Mouse (Mus musculus) cerebellum, postnatal 4 days (tissue): ENCODE data around the gene Tmem9.

Source experiments
- DNase-seq, 2 experiments: peaks; one replicate each; pipeline ENCODE4 v3.0.0; 2022; ENCODE audit warnings: low spot score in 2 of 2, mixed read lengths in 1 of 2

Gene Tmem9

DNA sequence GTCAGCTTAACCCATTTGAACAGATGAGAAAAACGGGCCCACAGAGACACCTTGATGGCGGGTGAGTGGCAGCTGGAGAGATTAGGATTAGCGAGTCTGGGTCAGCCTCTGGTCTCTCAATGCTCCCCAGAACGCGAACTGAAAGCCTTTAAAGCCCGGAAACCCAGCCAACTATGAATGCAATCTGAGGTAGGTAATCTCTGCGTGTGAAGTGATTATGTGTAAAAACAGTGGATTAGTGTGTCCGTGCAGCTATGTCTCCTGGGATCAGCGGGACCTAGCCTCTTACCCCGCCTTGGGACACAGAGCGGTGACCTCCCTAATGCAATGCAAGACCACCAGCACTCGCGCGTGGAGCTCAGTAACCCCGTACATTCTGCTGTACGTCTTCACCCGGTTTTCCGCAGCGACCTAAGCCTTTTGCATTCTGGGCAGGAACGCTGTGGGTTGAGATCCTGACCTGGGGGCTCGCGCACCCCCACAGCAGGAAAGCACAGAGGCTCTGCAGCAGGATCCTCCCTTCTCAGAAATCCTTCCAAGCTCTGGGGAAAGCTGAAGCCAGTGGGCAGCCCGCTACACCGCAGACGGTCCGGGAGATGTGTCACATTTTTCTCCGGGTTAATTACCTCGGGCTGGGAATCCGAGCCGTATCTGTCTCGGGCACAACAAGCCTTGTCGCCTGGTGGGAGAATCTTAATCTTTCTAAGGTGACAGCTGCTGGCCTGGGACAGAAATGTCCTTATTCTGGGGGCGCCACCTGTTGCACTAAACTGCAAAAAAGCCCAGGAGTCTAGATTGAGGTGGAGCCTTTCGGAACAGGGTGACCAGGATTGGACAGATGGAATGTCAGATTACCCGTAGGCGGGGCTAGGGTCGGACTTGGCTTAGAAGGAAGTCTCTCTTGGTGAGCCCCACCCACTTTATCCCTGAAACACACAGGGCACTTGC, at the start of gene Tmem9:
Gene Tmem9, plus strand, starts transcription at position 940 of the 948 bp plus-strand sequence.
- peak in 1 of 2 experiments; percentile 57 for DNase-seq

DNA sequence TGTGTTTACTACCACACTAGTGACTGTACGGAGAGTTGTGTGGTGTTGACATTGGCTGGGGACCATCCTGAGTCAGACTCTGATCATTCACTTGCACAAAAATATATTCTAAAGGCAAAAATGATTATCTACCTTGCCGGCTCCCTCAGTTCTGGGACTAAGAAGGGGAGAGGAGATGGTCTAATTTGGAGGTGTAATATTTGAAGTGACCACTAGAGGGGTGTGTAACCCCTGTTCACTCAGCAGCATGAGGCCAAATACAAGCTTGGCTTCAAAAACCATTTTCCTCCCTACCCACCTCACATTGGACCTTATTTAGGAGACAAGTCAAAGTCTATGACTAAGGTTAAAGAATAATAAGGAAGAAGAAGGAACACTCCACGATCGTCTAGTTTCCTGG, 49.5 kb upstream of the Tmem9 start:
- no peak for DNase-seq

DNA sequence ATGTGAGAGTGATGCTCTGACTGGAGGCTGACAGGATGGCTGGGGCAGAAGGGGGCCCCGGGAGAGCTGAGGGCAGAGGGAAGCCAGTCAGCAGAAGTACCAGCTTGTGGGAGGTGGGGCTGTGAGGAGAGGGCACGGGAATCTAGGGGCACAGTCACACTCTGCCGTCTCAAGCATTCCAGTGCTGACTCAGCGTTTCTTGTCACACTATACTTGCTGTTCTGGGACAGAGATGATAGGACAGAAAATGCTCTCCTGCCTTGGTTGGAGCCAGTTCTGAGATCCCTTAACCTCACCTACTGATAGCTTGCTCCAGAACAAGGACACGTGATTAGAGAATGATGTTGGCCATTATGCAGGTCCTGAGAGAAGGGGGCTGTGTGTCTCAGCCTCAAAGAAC, 44.8 kb upstream of the Tmem9 start:
- DNase-seq = no peak

DNA sequence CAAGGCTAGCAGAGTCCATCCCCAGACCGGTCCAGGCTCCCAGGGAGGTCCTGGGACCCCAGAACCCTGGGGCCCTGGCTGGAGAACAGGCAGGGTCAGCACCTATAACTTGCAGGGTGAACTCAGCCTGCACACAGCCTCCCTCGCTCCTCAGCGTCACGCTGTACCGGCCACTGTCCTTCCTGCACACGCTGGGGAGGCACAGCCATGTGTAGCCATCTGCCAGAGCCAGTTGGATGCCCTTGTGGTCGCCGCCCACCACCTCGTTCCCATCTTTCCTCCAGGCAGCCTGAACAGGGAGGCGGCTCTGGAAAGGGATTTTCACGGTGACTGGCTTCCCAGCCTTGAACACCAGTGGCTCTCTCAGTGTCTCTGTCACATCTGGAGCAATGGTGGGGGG, 43.4 kb upstream of the Tmem9 start:
- no peak for DNase-seq

DNA sequence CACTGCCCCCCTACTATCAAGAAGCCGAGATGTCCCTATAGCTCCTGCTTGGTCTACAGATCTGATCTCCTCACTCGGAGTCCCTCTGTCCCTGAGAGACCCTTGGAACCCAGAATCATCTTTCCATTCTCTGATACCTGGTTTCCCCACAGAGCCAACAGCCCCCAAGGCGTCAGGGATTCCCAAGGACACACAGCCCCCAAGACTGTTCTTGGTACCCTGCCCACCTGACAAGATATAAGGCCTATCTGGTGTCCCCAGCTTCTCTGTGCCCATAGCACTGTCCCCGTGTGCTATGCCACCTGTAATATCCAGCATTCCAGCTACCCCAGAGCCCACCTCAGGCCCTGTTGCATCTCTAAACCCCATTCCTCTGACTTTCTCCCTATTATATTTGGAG, 40.2 kb upstream of the Tmem9 start:
- no peak for DNase-seq

DNA sequence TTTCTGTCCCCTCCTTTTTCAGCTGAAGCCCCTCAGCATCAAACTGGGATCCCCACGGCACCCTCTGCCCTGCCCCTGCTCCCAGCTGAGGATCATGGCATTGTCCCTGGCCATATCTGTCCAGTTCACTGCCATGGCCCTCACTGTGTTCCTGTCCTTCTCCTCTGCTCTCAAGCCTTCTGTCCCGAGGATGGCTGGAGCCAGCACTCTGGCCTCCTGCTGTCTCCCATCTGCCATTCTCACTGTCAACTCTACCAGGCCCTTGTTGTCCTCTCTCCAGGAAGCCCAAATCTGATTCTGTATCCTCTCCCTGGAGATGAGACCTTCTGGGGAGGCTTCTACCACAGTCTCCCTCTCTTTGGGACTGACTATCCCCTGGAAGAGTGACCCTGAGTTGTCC, 37.5 kb upstream of the Tmem9 start:
- DNase-seq = no peak

DNA sequence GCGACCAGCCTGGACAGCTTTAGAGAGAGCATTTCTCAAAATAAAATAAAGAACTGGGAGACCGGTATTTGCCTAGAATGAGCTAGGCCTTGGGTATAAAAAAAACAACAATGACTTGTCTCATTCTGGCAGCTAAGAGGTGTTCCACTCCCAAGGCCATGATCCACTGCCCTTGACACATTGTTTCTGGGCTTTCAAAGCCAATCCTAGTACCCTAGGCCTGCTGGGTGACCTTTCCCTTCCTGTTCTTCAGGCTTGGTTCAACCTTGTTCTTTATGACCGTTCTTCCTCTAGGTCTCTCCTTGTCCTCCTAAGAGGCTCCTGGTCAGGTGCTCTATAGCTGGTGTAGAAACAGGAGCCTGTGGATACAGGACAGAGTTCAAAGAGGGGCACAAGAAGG, 35.4 kb upstream of the Tmem9 start:
- no peak for DNase-seq

DNA sequence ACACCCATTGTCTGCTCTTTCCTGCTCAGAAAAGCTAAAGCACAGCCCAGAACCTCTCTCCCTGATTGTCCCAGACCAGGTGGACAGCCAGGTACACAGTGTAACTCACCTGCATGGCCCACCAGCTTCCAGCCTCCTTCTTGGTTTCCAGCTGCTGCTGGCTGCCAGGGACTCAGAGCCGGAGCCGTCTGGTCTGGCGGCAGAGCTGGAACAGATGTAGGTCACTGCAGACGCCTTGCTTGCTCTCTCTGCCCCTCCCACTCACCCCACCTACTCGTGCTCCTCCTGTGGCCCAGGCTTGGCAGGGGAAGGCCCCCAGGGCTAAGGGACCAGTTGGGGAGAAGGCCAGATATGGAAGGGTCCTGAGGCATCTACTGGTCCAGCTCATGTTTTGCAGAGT, 23.8 kb upstream of the Tmem9 start:
- DNase-seq = no peak

DNA sequence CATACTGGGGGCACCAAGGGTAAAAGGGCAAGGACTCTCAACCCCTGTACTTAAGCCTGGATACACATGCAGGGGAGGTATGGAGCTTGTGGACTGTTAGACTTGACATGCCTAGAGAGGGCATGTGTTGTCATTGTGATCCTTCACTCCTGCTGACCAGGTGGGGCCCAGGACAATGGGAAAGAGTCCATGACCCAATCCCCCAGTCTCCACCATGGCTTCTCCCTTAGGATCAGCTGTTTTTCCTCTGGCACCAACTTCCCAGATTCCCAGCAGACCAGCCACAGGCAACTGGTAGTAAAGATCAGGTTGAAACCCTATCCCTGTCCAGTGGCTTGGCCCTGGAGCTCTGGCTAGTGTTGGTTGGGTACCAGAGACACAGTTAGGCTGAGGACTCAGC, 18.1 kb upstream of the Tmem9 start:
- DNase-seq = no peak

DNA sequence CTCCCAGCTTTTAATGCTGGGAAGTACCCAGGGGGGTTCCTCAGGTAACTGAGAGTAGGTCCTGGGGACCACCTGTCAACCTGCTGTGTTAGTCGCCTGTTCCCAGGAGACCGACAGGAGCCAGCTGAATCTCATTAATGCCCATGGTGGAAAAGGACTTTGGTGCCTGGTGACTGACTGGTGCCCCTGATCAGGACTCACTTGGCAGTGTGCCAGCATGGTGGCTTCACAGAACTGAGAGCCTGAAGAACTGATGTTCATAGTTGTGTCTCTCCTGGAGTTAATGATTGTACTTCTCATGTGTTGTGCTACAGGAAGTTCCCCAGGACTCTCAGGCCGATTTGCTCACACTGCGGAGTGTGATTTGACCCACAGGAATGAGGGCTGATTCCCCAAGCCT, 14.5 kb upstream of the Tmem9 start:
- DNase-seq = no peak

DNA sequence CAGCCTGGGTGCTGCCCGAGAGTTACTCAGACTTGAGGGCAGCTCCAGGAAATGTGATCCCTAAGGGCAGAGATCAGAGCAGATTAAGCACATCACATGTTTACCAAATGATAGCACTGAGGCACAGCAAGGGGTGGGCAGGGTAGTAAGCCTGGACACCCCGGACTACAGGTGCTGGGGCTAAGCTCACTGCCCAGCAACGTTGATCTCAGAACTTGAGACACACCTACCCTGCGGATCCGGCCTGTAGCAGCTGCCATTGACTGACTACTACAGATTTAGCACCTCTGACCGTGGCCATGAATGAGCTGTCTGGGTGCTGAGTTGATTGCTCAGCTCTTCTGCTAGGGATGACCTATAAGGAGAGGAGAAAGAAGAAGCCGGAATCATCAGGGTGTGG, 10.4 kb upstream of the Tmem9 start:
- no peak for DNase-seq

DNA sequence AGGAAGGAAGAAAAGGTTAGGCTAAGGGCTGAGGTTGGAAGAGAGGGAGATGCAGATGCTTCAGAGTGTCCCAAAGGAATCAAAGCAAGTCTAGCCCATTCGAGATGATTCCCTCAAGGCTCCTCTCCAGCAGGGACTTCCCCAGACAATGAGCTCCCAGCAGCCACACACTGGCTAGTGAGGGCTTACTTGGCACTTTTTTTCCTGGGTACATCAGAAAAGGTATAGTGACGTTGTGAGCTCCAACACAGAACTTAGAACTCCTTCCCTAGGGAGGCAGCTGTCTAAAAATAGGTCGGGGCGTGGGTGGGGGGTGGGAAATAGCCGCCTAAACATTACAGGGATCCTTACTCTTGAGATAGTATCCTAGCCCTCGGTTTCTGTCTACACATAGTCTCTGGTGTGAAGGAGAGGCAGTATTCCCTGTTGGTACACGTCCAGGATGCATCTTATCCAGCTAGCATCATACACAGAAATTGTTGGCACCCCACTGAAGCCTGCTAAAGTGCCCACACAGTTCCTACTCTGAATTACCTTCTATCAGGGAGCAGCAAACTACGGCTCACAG, 8.1 kb upstream of the Tmem9 start:
- no peak for DNase-seq

DNA sequence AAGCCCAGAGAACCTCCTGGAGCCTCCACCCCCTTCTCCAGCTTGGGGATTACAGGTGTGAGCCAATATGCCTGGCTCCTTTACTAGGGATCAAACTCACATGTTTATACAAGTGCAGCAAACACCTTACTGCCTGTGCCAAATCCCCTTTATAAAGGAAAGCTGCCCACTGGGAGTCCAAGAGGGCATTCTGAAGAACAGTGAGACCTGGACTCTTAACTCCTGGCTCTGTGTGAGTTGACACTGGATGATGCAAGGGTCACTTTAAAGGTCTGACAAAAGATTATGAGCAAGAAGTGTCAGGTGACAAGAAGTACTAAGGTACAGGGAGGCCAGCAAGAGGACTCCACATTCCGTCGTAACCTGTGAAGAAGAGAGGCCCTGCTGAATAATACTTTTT, 6.5 kb upstream of the Tmem9 start:
- DNase-seq = no peak

DNA sequence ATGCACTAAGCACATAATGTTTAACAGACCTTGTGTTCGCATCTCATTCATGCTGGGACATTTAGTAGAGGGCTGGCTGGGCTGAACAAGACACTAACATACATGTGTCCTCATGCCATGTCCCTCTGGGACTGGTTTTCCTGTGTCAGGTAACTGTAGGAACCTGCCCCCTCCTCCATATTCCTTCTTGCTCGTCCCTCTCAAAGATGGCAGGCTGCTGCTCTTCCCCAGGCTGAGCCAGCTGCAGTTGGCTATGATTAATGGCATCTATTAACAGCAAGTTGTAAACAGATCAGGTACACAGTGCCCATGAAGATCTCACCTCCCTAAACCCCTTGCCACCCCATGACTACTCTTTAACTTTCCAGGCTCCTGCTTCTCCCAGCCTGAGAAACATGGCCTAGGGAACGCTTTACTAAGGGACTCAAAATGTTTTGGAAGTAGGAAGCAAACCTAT, 1.6 kb upstream of the Tmem9 start, which contains the start of gene Igfn1:
Gene Igfn1, minus strand, starts transcription at position 51 of the 457 bp plus-strand sequence.
- DNase-seq = no peak

DNA sequence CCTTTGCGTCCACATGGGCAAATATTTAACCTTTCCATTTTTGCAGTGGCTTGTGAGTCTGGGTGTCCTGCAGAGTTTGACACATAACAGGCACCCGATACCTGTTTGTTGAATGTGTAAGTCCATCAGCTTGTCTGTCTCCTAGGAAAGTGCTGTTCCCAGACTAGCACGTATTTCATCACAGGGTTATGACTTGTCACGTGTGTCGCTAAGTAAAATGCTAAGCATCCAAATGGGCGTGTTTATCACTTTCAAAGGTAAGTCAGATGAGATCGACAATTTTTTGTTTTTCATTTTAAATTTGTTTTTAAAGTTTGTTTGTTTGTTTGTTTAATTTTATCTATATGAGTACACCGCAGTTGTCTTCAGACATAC, 196 bp downstream of the Tmem9 start:
- DNase-seq = no peak

DNA sequence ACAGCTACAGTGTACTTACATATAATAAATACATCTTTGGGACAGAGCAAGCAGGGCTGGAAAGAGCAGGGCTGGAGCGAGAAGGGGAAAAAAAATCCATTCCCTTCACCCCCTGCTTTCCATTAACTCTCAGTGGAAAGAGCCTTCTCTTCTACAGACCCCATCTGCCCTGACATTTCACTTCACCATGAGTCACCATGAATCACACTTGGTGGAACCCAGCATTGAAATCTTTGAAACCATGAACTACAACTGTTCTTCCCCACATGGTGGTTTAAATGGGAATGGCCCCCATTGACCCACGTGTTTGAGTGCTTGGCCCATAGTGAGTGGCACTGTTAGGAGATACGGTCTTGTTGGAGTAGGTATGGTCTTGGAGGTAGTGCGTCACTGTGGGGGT, 2.3 kb downstream of the Tmem9 start:
- no peak for DNase-seq

DNA sequence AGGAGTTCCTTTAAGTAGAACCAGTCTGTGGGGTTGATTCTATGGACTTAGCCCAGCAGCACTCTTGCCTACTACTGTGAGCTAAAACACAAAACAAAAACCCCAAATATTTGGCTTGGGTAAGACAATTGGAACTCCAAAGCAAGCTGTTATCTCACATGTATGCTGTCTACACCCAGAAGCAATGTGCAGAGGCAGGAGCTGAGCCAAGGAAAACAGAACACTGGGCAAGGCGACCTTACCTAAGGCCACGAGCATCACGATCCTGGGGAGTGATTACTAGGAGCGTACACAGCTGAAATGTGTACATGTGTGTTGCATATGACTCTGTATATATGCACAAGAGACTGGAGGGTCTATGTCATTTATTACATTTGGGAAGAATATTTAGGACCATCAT, 5.6 kb downstream of the Tmem9 start:
- no peak for DNase-seq

DNA sequence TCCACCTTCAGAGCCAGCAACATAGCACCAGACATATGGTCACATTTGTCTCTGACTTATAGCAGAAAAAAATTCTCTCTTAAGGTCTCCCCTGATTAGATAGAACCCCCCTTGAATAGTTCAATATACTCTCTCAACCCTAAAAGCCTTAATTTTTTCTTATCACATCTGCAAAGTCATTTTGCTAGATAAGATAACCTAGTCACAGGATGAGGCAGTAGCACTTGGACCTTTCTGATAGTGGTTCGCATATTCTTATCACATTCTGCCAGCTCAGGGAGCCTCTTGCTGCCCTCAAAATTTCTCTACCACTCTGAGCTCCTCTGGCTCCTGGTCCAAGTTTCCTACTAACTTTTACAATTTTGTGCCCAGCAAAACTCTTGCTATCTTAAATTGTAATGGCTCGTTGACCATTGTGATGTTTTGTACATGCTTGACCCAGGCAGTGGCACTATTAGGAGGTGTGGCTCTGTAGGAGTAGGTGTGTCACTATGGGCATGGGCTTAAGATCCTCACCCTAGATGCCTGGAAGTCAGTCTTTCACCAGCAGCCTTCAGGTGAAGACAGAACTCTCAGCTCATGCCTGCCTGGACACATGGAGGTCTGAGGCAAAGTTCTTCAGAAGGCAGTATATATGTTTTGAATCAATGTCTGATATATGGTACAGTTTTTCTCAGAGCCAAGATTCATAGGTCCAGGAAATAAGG, 7.0 kb downstream of the Tmem9 start:
- no peak for DNase-seq

DNA sequence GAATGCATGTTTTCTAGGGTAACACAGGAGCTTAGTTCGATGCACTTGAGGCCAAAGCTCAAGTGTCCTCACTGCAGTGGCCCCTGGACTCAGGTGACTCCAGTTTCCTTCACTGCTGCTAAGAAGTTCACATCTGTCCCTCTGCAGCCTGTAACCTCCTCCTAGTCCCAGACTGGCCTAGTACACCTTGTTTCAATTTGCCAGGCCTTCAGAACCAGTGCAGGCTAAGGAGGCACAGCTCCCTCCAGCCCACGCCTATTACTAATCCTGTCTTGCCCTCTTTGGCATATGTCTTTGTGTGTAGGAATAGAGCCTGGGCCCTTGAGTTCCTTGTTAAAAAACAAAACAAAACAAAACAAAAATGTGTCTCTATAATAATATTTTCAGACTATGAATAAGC, 9.4 kb downstream of the Tmem9 start:
- DNase-seq = no peak

DNA sequence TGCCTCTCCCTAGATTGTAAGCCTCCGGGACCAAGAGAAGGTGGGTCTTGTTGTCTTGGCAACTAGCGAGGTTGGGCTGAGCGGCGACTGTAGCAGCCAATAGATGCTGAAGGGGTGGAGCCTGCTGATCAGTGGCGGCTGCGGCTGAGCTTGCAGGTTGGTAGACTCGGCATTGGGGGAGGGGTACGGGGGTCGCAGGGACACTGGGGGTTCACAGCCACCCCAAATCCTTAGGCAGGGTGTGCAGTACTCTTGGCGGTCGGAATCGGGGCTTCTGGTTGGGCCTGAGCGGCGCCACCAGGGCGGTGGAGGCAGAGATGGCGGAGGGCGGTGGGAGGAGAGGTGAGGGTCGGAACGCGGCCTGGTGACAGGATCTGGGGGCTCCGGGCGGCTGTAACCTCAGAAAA, 10.0 kb downstream of the Tmem9 start:
- peak; percentile 80 to 91 for DNase-seq

DNA sequence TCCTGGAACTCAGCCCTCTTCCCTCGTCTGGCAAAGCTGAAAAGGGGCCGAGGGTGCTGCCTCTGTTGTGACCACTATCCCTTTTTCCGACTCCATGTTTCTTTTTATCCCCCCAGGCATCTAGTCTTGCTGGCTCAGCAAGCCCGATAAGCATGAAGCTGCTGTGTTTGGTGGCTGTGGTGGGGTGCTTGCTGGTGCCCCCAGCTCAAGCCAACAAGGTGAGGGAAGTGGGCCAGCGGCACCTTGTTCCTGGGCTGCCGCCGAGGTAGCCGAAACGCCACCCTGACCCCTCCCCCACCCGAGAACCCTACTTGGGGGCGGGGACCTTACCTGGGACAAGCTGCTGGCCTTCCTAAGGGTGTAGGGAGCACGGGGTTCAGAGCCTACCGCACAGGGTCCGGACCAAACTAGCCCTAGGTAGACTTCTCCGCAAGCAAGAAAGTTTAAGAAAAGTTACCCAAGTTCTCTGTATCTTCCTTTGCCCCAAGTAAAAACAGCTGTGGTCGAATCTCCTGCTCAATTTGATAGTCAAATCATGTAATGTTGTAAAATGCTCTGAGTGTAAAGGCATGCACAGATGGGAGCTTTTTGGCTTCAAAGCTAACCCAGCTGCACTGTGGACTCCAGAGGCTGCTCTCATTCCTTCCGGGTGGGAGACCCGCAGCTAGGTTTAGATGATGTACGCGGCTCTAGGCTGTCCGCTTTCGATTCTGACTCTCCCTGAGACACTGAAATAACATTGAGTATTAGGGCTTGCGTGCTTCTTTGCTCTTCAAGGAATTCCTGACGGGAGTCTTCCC, 10.6 kb downstream of the Tmem9 start:
- DNase-seq = no peak

DNA sequence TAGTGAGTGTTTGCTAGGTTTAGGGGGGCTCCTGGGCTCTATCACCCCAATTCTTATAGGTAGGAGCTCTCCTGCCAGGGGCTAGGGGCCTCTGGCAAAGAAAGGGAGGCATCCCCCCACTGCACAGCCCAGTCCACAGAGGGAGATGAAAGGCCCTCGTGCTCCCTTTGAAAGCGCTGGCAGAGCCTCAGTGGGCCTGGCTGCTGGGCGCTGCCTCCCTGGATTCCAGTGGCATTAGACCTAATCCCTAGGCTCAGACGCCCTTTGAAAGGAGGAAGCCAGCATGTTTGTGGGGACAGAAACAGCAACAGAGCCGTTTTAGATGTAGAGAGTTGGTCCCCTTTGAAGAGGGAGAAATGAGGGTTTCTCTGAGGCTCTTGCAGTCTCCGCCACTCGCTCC, 22.3 kb downstream of the Tmem9 start:
- DNase-seq = no peak
